Mouse (Mus musculus) bone marrow, adult 2 months (tissue): Measurements from ENCODE around the gene Zfp507.

Source experiments
- CTCF ChIP-seq: fragments of 200-500 bp; IDR thresholded peaks from 2 replicates; pipeline ENCODE4 v1.5.1; 2011; ENCODE audit warnings: low read length, control low read depth; ENCODE audit not compliant: control insufficient read depth, insufficient read depth
- POLR2A ChIP-seq: fragments of 200-500 bp; IDR thresholded peaks from 2 replicates; pipeline ENCODE4 v1.6.1; 2011; ENCODE audit warnings: low read depth, mild to moderate bottlenecking, control low read depth, low read length, borderline replicate concordance; ENCODE audit not compliant: control insufficient read depth

DNA sequence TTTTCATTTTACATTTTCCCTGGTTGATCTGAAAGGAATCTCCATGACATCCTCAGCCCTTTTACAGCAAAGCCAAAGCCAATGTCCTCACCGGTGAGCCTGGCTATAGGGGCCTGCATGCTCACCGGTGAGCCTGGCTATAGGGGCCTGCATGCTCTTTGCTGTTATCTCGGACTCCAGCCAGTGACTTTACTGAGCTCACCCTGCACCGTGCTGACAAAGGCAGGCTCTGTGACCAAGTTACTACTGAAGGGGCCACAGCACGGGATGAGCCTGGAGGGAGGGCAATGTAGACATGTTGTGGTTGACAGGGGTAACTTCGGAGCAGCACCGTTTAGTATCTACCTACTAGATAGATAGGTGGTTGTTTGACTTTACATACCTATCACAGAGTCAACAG lies 32.7 kb downstream of the Zfp507 start:
- TF ChIP-seq POLR2A (no peak), CTCF (no peak)
